ENCODE assay signal across 15 mouse cellular contexts in the genomic region with DNA sequence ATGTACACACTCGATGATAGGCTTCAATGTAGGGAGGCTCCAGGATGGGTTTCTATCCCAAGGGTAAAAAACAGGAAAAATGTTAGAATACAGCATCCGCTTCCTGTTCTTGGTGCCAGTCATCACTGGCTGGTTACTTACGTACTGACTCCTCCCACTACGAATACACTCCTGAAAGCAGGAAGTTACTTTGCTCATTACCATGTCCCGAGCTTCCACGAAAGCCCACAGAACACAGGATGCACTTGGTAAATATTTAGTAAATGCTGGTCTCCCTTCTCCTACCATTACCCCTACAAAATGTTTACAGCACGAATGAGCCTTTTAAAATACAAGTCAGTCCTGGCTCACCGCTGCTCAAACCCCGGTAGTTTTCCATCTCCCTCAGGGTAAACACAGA. TPM values are rescaled to one million over a fixed set of nuclear protein-coding genes. Genes with fewer than 3 reads are reported as not detected.
DNase-seq lines count a peak whose midpoint lies in the region; ATAC-seq and TF ChIP-seq lines count a peak whose summit lies in the region.
"Had no signal": no experiment of that assay in that cellular context is flagged by ENCODE, and none has a peak within 500 bp of the region (broad histone marks: within the 10 kb centered on the region; RNA-seq: fewer than 3 reads in every experiment).

No protein-coding gene starts in this region.

- intact Hi-C loops in heart, adult 2 months (cut with DNase I): no loop called here

- WGBS in heart, adult 2 months: 53% methylated on average over 9 of the region's 9 CpGs
- WGBS in heart, embryonic 11.5 days (ENCODE audit: insufficient replicate concordance): 78% methylated on average over 9 of the region's 9 CpGs
- 54% methylated on average over 9 of the region's 9 CpGs for WGBS in spleen, adult 2 months
- 50% methylated on average over 9 of the region's 9 CpGs for WGBS in lung, postnatal 0 days
- WGBS in stomach, embryonic 16.5 days: 53% methylated on average over 9 of the region's 9 CpGs

- no peak overlapping the region for H3K9ac ChIP-seq in heart, adult 2 months (ENCODE audit: low read depth, low read length)
- no peak overlapping the region for H3K9ac ChIP-seq in heart, embryonic 11.5 days (ENCODE audit: low read depth, low read length)
- no peak overlapping the region for H3K9ac ChIP-seq in lung, postnatal 0 days (replicated peaks; ENCODE audit: low read depth)
- no peak overlapping the region for H3K9ac ChIP-seq in stomach, embryonic 16.5 days (ENCODE audit: low read length)
- H3K9ac ChIP-seq: embryonic facial prominence, embryonic 13.5 days; heart, embryonic 12.5 days; liver, embryonic 13.5 days; stomach, embryonic 15.5 days had no signal

- TF ChIP-seq POLR2A in heart, adult 2 months (IDR thresholded peaks at IDR 0.05; ENCODE audit: insufficient read depth, low read depth, low read length): peak; percentile 22; the same call in 1 of the 2 replicates
- no peak for TF ChIP-seq POLR2A in spleen, adult 2 months (IDR thresholded peaks at IDR 0.05; ENCODE audit: low read depth, low read length)

- peak overlapping the region; percentile 28; the same call in 1 of the 2 replicates for H3K27ac ChIP-seq in heart, adult 2 months
- H3K27ac ChIP-seq in heart, embryonic 11.5 days (ENCODE audit: low read depth, low read length): no peak overlapping the region
- no peak overlapping the region for H3K27ac ChIP-seq in spleen, adult 2 months (ENCODE audit: insufficient read depth, low read length)
- H3K27ac ChIP-seq in lung, postnatal 0 days (ENCODE audit: low read length): peak overlapping the region; percentile 66
- H3K27ac ChIP-seq in stomach, embryonic 16.5 days (ENCODE audit: low read length): no peak overlapping the region
- H3K27ac ChIP-seq: embryonic facial prominence, embryonic 13.5 days; liver, embryonic 13.5 days; stomach, embryonic 15.5 days had no signal

- no peak for TF ChIP-seq EP300 in heart, adult 2 months (IDR thresholded peaks at IDR 0.05; ENCODE audit: insufficient read depth, low read depth, low read length)
- TF ChIP-seq EP300 in lung, postnatal 0 days (IDR thresholded peaks at IDR 0.05): peak; percentile 95

- H3K36me3 ChIP-seq in heart, adult 2 months (ENCODE audit: control insufficient read depth, insufficient read depth, low read length): no peaks in the 10 kb centered on the region
- H3K36me3 ChIP-seq in heart, embryonic 11.5 days (ENCODE audit: control insufficient read depth, insufficient read depth, low read length): no peaks in the 10 kb centered on the region
- H3K36me3 ChIP-seq in spleen, adult 2 months (ENCODE audit: control insufficient read depth, insufficient read depth, low read length): no peaks in the 10 kb centered on the region
- H3K36me3 ChIP-seq in lung, postnatal 0 days (ENCODE audit: insufficient read depth, low read length): no peaks in the 10 kb centered on the region
- no peaks in the 10 kb centered on the region for H3K36me3 ChIP-seq in stomach, embryonic 16.5 days (ENCODE audit: control insufficient read depth, insufficient read depth, low read length)
- H3K36me3 ChIP-seq: embryonic facial prominence, embryonic 13.5 days; heart, embryonic 12.5 days; liver, embryonic 13.5 days; stomach, embryonic 15.5 days had no signal

- H3K79me2 ChIP-seq in heart, adult 2 months (replicated peaks; ENCODE audit: control insufficient read depth, insufficient read depth, low read length): no peaks in the 10 kb centered on the region

- peaks cover 3% of the 10 kb centered on the region for H3K4me1 ChIP-seq in heart, adult 2 months (ENCODE audit: control insufficient read depth, insufficient read depth, low read length)
- no peaks in the 10 kb centered on the region for H3K4me1 ChIP-seq in heart, embryonic 11.5 days (ENCODE audit: control insufficient read depth, insufficient read depth, low read length)
- H3K4me1 ChIP-seq in spleen, adult 2 months (ENCODE audit: control insufficient read depth, insufficient read depth, insufficient read length): no peaks in the 10 kb centered on the region; the same call in 1 of the 2 replicates
- H3K4me1 ChIP-seq in lung, postnatal 0 days (ENCODE audit: insufficient read depth, low read depth, low read length): no peaks in the 10 kb centered on the region
- no peaks in the 10 kb centered on the region for H3K4me1 ChIP-seq in stomach, embryonic 16.5 days (ENCODE audit: control insufficient read depth, insufficient read depth, low read length)
- H3K4me1 ChIP-seq: embryonic facial prominence, embryonic 13.5 days; heart, embryonic 12.5 days; liver, embryonic 13.5 days; stomach, embryonic 15.5 days had no signal

- ATAC-seq in heart, embryonic 11.5 days (replicated peaks; ENCODE audit: insufficient number of reproducible peaks, low FRiP score, low TSS enrichment): no peak
- peak; percentile 92 for ATAC-seq in lung, postnatal 0 days
- ATAC-seq in stomach, embryonic 16.5 days (ENCODE audit: insufficient read depth, low FRiP score): no peak

- H3K27me3 ChIP-seq in heart, adult 2 months (ENCODE audit: control insufficient read depth, insufficient read depth, low read length): no peaks in the 10 kb centered on the region
- H3K27me3 ChIP-seq in heart, embryonic 11.5 days (ENCODE audit: control insufficient read depth, insufficient read depth, low read length): no peaks in the 10 kb centered on the region
- no peaks in the 10 kb centered on the region for H3K27me3 ChIP-seq in spleen, adult 2 months (ENCODE audit: control insufficient read depth, insufficient read depth, low read length)
- no peaks in the 10 kb centered on the region for H3K27me3 ChIP-seq in lung, postnatal 0 days (replicated peaks; ENCODE audit: insufficient read depth, low read length)
- H3K27me3 ChIP-seq in stomach, embryonic 16.5 days (ENCODE audit: control insufficient read depth, insufficient read depth, low read length): no peaks in the 10 kb centered on the region
- H3K27me3 ChIP-seq: embryonic facial prominence, embryonic 13.5 days; heart, embryonic 12.5 days; liver, embryonic 13.5 days; stomach, embryonic 15.5 days had no signal

- TF ChIP-seq CTCF in heart, adult 2 months (IDR thresholded peaks at IDR 0.05): no peak
- TF ChIP-seq CTCF in spleen, adult 2 months (IDR thresholded peaks at IDR 0.05; ENCODE audit: extremely low read depth, insufficient read depth, insufficient read length, insufficient replicate concordance): no peak
- no peak for TF ChIP-seq CTCF in lung, postnatal 0 days (IDR thresholded peaks at IDR 0.05)

- no peaks in the 10 kb centered on the region for H3K9me3 ChIP-seq in heart, embryonic 11.5 days (replicated peaks; ENCODE audit: control insufficient read depth, low read length)
- H3K9me3 ChIP-seq in lung, postnatal 0 days (ENCODE audit: low read length): no peaks in the 10 kb centered on the region
- no peaks in the 10 kb centered on the region for H3K9me3 ChIP-seq in stomach, embryonic 16.5 days (replicated peaks; ENCODE audit: control insufficient read depth, low read length)
- H3K9me3 ChIP-seq: embryonic facial prominence, embryonic 13.5 days; heart, embryonic 12.5 days; liver, embryonic 13.5 days; stomach, embryonic 15.5 days had no signal

- no peak overlapping the region for H3K4me2 ChIP-seq in heart, embryonic 11.5 days
- H3K4me2 ChIP-seq in lung, postnatal 0 days (replicated peaks; ENCODE audit: low read depth, low read length): no peak overlapping the region
- H3K4me2 ChIP-seq in stomach, embryonic 16.5 days (ENCODE audit: low read depth, low read length): 0 out of 2 replicates have a peak overlapping the region, but pooled peaks have one; percentile 22
- H3K4me2 ChIP-seq: embryonic facial prominence, embryonic 13.5 days; heart, embryonic 12.5 days; liver, embryonic 13.5 days; stomach, embryonic 15.5 days had no signal

- DNase-seq in heart, adult 2 months: no peak
- no peak for DNase-seq in spleen, adult 2 months (ENCODE audit: low read depth in 1 of 2, low spot score in 2 of 2)
- no peak for DNase-seq in spleen, postnatal 10 days (ENCODE audit: low spot score in 2 of 2)
- peak; percentile 68 for DNase-seq in lung, postnatal 0 days (ENCODE audit: low spot score)
- no peak for DNase-seq in cerebellum, adult 9-11 months
- DNase-seq in adrenal gland, postnatal 25 days: no peak
- DNase-seq: adrenal gland, adult 8-10 months; cerebellum, adult 11-12 months; liver, embryonic 13.5 days had no signal

- no peak overlapping the region for H3K4me3 ChIP-seq in heart, adult 2 months
- no peak overlapping the region for H3K4me3 ChIP-seq in heart, embryonic 11.5 days (ENCODE audit: low read depth, low read length)
- H3K4me3 ChIP-seq in spleen, adult 2 months (ENCODE audit: extremely low read depth, insufficient read depth, insufficient read length): peak overlapping the region; percentile 6; the same call in 1 of the 2 replicates
- H3K4me3 ChIP-seq in lung, postnatal 0 days (ENCODE audit: low read depth, low read length): no peak overlapping the region
- H3K4me3 ChIP-seq in stomach, embryonic 16.5 days (replicated peaks; ENCODE audit: low read length): no peak overlapping the region
- H3K4me3 ChIP-seq: embryonic facial prominence, embryonic 13.5 days; heart, embryonic 12.5 days; liver, embryonic 13.5 days; stomach, embryonic 15.5 days had no signal

RNA-seq across cellular contexts. Expression of a gene that starts 3.6 kb away (rescaled TPM):
- total RNA-seq in heart, adult 2 months (2021): not detected
- polyA plus RNA-seq in heart, adult 2 months (2012; rRNA removed): not detected in 2 replicates
- polyA plus RNA-seq in heart, embryonic 11.5 days (2014; fragmentation: Nextera tagmentation; extraction: Ambion mirVana): not detected in 2 replicates
- not detected in 2 replicates for polyA plus RNA-seq in spleen, adult 2 months (2012; rRNA removed)
- not detected in 2 replicates for polyA plus RNA-seq in lung, postnatal 0 days (2015; fragmentation: Nextera tagmentation; extraction: Ambion mirVana)
- not detected in 2 replicates for polyA plus RNA-seq in stomach, embryonic 16.5 days (2015; fragmentation: Nextera tagmentation; extraction: Ambion mirVana)
- total RNA-seq in adrenal gland, postnatal 25 days (2021): not detected in 2 replicates
- total RNA-seq: adrenal gland, adult 8-10 months; layer of hippocampus, postnatal 25 days had no signal
- polyA plus RNA-seq: embryonic facial prominence, embryonic 13.5 days; heart, embryonic 12.5 days; liver, embryonic 13.5 days; stomach, embryonic 15.5 days had no signal

Comparison
In these comparisons a context has a peak if more than half of its experiments do, and no peak if none do; other contexts are left out.
1. H3K27ac ChIP-seq: peak in heart, adult 2 months (single experiment) and lung, postnatal 0 days (single experiment); none in heart, embryonic 11.5 days (single experiment), spleen, adult 2 months (single experiment) and stomach, embryonic 16.5 days (single experiment).